Mouse (Mus musculus) frontal cortex, adult (tissue): Measurements from ENCODE around the gene Cep57l1.

Experiments
- ATAC-seq: cut with Nextera tagmentation; 2 replicates; pipeline ENCODE4 v1.9.2; 2017; ENCODE audit warnings: mild to moderate bottlenecking, moderate library complexity, mixed read lengths; ENCODE audit not compliant: low TSS enrichment

Cep57l1 gene

DNA sequence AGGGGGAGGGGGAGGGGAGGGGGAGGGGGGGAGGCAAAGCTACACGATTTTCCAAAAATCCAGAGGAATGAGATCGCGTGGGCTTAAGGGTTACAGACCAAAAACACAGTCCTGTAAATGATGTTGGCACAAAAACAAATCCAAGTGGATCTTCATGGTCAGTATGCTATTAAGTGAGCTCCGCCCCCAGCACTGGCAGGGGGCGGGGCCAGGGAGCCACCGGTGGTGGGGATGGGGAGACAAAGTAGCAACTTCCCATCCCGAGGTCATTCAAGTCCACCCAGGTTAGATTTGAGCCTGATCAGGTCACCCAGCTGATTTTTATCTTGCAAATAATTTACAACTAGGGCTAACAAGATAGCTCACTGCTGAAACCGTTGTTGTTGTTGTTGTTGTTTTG is 132.3 kb downstream of the Cep57l1 start:
- no peak for ATAC-seq

DNA sequence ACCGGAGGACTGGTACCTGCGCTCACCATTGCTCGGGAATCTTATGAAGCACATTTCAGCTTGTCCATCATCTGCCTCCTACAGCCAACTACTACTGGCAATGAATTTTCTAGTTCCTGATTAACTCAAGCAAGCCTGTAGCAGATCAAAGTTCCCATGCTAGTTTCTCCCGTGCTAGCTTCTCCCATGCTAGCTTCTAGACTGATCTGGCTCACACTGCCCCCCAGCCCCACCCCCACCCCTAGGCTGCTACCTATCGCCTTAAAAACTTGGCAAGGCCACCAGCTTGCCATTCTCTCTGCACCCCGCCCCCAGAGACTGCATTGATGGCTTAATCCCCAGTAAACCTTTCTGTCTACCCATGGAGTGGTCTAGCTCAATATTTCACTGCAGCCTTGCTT is 133.0 kb downstream of the Cep57l1 start:
- no peak for ATAC-seq

DNA sequence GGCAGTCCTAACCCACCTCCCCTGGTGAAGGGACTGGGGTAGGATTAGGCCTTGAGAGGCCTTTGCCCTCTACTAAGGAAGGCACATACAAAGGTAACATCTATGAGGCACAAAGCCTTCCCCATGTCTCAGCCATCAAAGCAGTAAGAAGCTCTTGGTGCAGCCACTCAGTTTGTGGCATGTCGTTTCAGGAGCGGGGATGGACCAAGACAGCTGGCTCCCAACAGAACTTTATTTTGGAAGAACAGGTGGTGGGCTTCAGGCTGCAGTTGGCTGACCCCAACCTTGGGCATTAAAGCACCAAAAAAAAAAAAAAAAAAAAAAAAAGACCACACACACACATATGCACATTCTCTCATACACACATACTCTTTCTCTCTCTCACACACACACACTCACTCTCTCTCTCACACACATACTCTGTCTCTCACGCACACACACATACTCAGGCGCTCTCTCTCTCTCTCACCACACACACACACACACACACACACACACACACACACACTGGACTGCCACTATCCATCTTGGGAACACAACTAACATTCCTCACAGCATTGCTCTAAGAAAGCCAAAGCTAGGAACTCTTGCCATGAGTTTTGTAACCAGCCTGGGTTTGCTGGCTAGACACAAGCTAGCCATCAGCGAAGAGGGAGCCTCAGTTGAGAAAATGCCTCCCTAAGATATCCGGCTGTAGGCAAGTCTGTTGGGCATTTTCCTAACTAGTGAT is 133.7 kb downstream of the Cep57l1 start:
- ATAC-seq, result no peak

DNA sequence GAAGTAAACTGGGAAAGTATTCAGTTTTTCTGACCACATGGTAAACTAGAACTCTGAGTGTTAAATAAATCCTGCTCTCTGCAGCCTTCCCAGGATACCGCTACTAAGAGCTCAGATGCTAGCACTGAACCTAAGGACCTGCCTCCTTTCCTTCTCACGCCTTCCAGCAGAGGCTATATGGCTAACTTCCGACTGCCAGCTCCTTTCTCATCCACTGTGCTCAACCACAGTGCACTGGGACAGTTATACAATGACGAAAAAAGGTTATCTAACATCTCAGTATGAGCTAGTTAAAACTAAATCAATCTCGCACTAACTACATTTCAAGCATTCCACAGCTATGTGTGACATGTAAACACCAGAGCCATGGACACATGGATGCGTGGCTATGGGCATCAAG is 134.4 kb downstream of the Cep57l1 start:
- ATAC-seq, result no peak

DNA sequence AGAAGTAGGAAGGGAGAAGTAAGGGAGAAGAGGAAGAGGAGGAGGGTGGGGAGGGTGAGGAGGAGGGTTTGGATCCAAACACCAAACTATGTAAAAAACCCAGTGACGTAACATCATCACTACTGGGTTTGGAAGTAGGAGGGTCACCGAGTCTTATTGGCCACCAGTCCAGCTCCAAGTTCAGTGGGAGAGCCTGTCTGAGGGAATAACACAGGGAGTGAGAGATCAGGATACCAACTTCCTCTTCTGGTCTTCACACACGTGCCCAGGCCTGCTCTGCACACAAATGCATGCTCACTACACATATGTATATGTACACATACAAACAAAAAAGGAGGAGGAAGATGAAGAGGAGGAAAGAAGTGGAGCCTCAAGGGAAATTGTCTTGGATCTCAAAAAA is 135.3 kb downstream of the Cep57l1 start:
- no peak for ATAC-seq

DNA sequence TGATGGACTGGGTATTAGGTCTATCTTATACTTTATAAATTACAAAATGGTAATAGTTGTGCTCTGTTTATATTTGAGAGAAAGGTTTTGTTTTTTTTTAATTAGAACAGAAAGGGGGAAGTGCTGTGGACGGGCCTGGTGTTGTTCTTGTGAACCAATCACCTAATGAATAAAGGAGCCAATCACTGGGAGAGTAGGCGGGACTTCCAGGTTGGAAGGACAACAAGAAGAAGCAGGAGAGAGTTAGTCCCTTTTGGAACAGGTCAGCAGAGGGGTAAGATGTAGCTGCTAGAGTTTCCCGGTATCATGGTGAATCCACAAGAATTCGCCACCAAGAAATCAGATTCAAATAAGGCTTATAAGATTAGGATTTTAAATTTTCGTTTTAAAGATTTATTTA is 139.5 kb downstream of the Cep57l1 start:
- no peak for ATAC-seq
